Mouse (Mus musculus): Measurements from ENCODE around the gene Cdc34.

Cdc34 gene

GRCm38 (mm10) chr10:79726090-79726489, 44.1 kb downstream of the Cdc34 start:
- Histone ChIP-seq H3K36me3 (ENCODE audit: insufficient read depth, low read length) (peaks cover 26% of the 10 kb centered on the region; the same call in 1 of the 2 replicates), H3K4me3 (replicated peaks; ENCODE audit: low read length) (no peak overlapping the region), H3K27me3 (ENCODE audit: insufficient read depth, low read length) (no peaks in the 10 kb centered on the region), H3K9me3 (ENCODE audit: low read length) (peaks cover 13% of the 10 kb centered on the region), H3K4me1 (replicated peaks; ENCODE audit: low read depth, low read length) (peaks cover 59% of the 10 kb centered on the region)
- TF ChIP-seq POU5F1 (IDR thresholded peaks at IDR 0.05; ENCODE audit: borderline replicate concordance, low read length) (no peak), NANOG (IDR thresholded peaks at IDR 0.05; ENCODE audit: borderline replicate concordance, low read length) (no peak), CTCF (conservative IDR thresholded peaks at IDR 0.05; ENCODE audit: low read length) (peak; percentile 67)

GRCm38 (mm10) chr10:79728323-79729249, 46.6 kb downstream of the Cdc34 start:
- TF ChIP-seq POU5F1 (IDR thresholded peaks at IDR 0.05; ENCODE audit: borderline replicate concordance, low read length) (no peak), CTCF (conservative IDR thresholded peaks at IDR 0.05; ENCODE audit: low read length) (no peak), NANOG (IDR thresholded peaks at IDR 0.05; ENCODE audit: borderline replicate concordance, low read length) (no peak)
- peaks cover 47% of the 10 kb centered on the region for H3K4me1 ChIP-seq (replicated peaks; ENCODE audit: low read depth, low read length)

GRCm38 (mm10) chr10:79729357-79729965, 47.5 kb downstream of the Cdc34 start:
- TF ChIP-seq POU5F1 (IDR thresholded peaks at IDR 0.05; ENCODE audit: borderline replicate concordance, low read length) (no peak), NANOG (IDR thresholded peaks at IDR 0.05; ENCODE audit: borderline replicate concordance, low read length) (no peak), CTCF (conservative IDR thresholded peaks at IDR 0.05; ENCODE audit: low read length) (no peak)
- peaks cover 47% of the 10 kb centered on the region for H3K4me1 ChIP-seq (replicated peaks; ENCODE audit: low read depth, low read length)
- H3K36me3 ChIP-seq (ENCODE audit: insufficient read depth, low read length), result peaks cover 48% of the 10 kb centered on the region
- H3K27me3 ChIP-seq (ENCODE audit: insufficient read depth, low read length), result no peaks in the 10 kb centered on the region; the same call in 1 of the 2 replicates
- peaks cover 13% of the 10 kb centered on the region for H3K9me3 ChIP-seq (ENCODE audit: low read length)
- no peak overlapping the region for H3K4me3 ChIP-seq (replicated peaks; ENCODE audit: low read length)

More at GRCm38 (mm10) chr10:79728323-79729249, 46.6 kb downstream of the Cdc34 start:
- H3K4me3 ChIP-seq (replicated peaks; ENCODE audit: low read length), result peak overlapping the region; percentile 23; the same call in 1 of the 2 replicates
- H3K9me3 ChIP-seq (ENCODE audit: low read length), result peaks cover 13% of the 10 kb centered on the region
- no peaks in the 10 kb centered on the region for H3K27me3 ChIP-seq (ENCODE audit: insufficient read depth, low read length)
- H3K36me3 ChIP-seq (ENCODE audit: insufficient read depth, low read length), result peaks cover 41% of the 10 kb centered on the region

- TF ChIP-seq CTCF (conservative IDR thresholded peaks at IDR 0.05; ENCODE audit: low read length) (peak; percentile 95), POU5F1 (IDR thresholded peaks at IDR 0.05; ENCODE audit: borderline replicate concordance, low read length) (no peak)
- H3K9me3 ChIP-seq (ENCODE audit: low read length), result peaks cover 16% of the 10 kb centered on the region
- H3K4me3 ChIP-seq (replicated peaks; ENCODE audit: low read length), result no peak overlapping the region
- peaks cover 40% of the 10 kb centered on the region for H3K4me1 ChIP-seq (replicated peaks; ENCODE audit: low read depth, low read length)
- no peaks in the 10 kb centered on the region; the same call in none of the 2 replicates for H3K27me3 ChIP-seq (ENCODE audit: insufficient read depth, low read length)
- H3K36me3 ChIP-seq (ENCODE audit: insufficient read depth, low read length), result peaks cover 48% of the 10 kb centered on the region
Observed at GRCm38 (mm10) chr10:79732500-79732899, 50.5 kb downstream of the Cdc34 start.

DNA sequence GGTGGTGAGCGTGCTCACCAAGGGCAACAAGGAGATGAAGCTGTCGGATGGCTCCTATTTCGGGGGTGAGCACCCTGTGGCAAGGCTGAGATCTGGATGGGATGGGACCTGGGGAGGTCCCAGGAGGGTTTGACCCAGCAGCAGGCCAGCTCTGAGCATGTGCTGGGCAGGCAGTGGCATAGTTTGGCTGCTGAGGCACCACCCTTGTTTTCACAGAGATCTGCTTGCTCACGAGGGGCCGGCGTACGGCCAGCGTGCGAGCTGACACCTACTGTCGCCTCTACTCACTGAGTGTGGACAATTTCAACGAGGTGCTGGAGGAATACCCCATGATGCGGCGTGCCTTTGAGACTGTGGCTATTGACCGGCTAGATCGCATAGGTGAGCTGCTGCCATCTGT, 51.9 kb downstream of the Cdc34 start:
- Histone ChIP-seq H3K4me3 (replicated peaks; ENCODE audit: low read length) (no peak overlapping the region), H3K36me3 (ENCODE audit: insufficient read depth, low read length) (peaks cover 60% of the 10 kb centered on the region), H3K4me1 (replicated peaks; ENCODE audit: low read depth, low read length) (peaks cover 30% of the 10 kb centered on the region), H3K9me3 (ENCODE audit: low read length) (peaks cover 28% of the 10 kb centered on the region), H3K27me3 (ENCODE audit: insufficient read depth, low read length) (no peaks in the 10 kb centered on the region; the same call in none of the 2 replicates)
- TF ChIP-seq CTCF (conservative IDR thresholded peaks at IDR 0.05; ENCODE audit: low read length), result no peak
- no peak for TF ChIP-seq NANOG (IDR thresholded peaks at IDR 0.05; ENCODE audit: borderline replicate concordance, low read length)
- no peak for TF ChIP-seq POU5F1 (IDR thresholded peaks at IDR 0.05; ENCODE audit: borderline replicate concordance, low read length)

DNA sequence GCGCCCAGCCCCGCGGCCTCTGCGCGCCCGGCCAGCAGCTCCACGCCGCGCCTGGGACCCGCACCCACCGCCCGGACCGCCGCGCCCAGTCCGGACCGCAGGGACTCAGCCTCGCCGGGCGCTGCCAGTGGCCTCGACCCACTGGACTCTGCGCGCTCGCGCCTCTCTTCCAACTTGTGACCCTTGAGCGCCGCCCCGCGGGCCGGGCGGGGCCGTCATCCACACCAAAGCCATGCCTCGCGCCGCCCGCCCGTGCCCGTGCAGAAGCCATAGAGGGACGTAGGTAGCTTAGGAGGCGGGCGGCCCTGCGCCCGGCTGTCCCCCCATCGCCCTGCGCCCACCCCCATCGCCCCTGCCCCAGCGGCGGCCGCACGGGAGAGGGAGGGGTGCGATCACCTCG, 53.4 kb downstream of the Cdc34 start:
- TF ChIP-seq CTCF (conservative IDR thresholded peaks at IDR 0.05; ENCODE audit: low read length) (no peak), NANOG (IDR thresholded peaks at IDR 0.05; ENCODE audit: borderline replicate concordance, low read length) (no peak), POU5F1 (IDR thresholded peaks at IDR 0.05; ENCODE audit: borderline replicate concordance, low read length) (no peak)
- Histone ChIP-seq H3K36me3 (ENCODE audit: insufficient read depth, low read length) (peaks cover 75% of the 10 kb centered on the region), H3K4me3 (replicated peaks; ENCODE audit: low read length) (peak overlapping the region; percentile 78), H3K27me3 (ENCODE audit: insufficient read depth, low read length) (no peaks in the 10 kb centered on the region; the same call in none of the 2 replicates), H3K4me1 (replicated peaks; ENCODE audit: low read depth, low read length) (peaks cover 23% of the 10 kb centered on the region), H3K9me3 (ENCODE audit: low read length) (peaks cover 43% of the 10 kb centered on the region)

GRCm38 (mm10) chr10:79736706-79737105, 54.7 kb downstream of the Cdc34 start:
- Histone ChIP-seq H3K9me3 (ENCODE audit: low read length) (peaks cover 57% of the 10 kb centered on the region), H3K4me3 (replicated peaks; ENCODE audit: low read length) (no peak overlapping the region), H3K36me3 (ENCODE audit: insufficient read depth, low read length) (peaks cover 81% of the 10 kb centered on the region), H3K4me1 (replicated peaks; ENCODE audit: low read depth, low read length) (peaks cover 23% of the 10 kb centered on the region), H3K27me3 (ENCODE audit: insufficient read depth, low read length) (no peaks in the 10 kb centered on the region; the same call in none of the 2 replicates)
- TF ChIP-seq CTCF (conservative IDR thresholded peaks at IDR 0.05; ENCODE audit: low read length) (no peak), NANOG (IDR thresholded peaks at IDR 0.05; ENCODE audit: borderline replicate concordance, low read length) (no peak), POU5F1 (IDR thresholded peaks at IDR 0.05; ENCODE audit: borderline replicate concordance, low read length) (no peak)
